Mouse (Mus musculus) telencephalon, adult 2 months (tissue): Measurements from ENCODE around the gene Olfr1393.

Experiments used
- DNase-seq: peaks from one replicate; pipeline ENCODE4 v3.0.0-alpha.2; 2011; ENCODE audit warnings: low read depth, low spot score

Gene Olfr1393

DNA sequence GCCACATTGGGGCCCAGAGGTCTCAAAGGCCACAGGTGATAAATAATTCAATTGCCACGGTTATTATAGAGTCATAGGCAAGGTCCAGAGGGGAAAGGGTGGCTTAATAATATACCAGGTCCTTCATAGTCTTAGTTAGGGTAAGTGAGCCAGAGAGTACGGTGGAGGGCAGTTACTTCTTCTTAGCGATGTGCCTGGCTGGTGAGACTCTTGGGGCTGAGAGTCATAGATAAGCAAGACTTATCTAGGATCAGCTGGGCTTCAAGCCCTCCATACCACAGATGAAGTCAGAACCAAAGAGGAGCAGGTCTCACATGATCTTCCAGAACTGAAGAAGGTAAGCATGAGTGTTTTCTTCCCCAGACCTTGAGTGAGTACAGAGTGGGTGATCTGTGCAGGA, at the start of gene Olfr1393:
Gene Olfr1393 (plus strand): TSS at position 83 of the 400 bp plus-strand sequence.
- no peak for DNase-seq

DNA sequence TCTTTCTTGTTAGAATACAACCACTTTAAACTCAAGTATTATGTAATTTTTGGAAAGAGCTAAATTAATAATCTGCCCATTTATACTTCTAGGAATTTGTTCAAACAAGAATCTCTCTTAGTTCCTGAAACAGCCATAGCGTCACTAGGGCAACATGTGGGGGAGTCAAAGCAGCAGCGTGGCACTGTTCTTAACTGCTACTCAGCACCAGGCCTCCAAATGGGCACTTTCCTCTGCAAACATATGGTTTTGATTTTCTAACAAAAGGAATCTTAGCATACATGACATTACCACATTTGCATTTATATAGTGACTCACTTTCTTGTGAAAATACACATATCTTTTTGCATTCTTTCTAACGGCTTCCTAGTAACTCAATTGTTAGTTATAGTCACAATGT, 45.3 kb upstream of the Olfr1393 start:
- DNase-seq: peak; percentile 70

DNA sequence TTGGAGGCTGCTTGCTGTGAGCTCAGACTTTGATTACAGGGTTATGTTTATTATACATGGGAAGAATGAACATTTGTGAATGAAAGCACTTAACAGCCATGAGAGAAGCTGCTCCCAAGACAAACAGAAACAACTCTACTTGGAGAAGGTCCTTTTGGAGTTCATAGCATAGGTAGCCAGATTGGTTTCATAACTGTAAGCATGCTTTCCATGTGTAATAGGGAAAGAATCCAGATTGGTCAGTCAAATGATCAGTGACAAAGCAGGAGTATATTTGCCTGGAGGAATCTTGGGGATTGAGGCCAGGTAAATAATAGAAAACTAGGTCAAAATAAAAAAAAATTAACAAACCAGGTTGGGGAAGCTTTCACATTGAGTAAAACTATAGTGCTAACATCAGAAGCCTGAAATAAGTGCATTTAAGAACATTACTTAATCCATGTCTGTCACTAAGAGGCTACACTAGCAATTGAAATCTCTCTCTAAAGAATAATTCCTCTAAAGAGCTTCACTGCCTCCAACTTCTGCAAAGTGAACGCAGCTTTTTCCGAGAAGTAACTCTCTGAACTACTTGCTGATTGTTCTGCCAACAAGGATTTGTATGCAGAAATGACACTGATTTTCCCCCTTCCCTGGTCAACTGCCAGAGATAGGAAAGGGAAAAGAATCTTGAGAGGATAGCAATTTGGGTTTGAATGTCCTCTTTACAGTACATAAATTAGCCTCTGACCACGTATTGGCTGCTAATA, 42.5 kb upstream of the Olfr1393 start:
- DNase-seq: no peak

DNA sequence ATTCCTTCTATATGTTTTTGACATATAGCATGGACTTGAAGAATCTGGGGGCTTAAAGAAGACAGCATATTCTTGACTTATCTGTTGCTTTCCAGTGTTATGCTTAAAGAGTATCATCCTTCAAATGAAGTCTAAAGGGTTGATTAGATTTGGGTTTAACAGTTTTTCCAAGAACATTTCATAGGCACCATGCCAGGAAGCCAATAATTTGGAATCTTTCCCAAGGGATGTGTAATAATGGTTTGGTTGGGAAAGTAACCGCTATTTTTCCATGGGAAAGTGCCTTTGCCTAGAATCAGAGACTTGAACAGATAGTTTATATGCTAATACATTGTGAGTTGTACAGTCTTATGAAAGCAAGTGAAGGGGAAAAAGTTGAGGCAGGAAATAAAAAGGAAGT, 41.2 kb upstream of the Olfr1393 start:
- no peak for DNase-seq

DNA sequence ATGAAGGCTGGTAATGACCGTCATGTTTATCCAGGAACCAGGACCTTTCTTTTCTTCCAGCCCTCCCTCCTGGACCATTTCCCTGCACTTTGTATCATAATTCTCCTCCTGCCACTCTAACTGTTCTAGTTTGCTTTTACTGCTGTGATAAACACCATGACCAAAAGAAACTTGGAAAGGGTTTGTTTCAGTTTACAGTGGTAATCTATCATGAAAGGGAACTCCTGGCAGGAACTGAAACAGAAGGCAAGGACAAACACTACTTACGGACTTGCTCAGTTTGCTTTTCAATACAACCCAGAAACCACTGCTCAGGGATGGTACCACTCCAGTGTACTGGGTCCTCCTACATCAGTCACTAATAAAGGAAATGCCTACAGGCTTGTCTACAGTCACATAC, 40.6 kb upstream of the Olfr1393 start:
- DNase-seq: no peak

DNA sequence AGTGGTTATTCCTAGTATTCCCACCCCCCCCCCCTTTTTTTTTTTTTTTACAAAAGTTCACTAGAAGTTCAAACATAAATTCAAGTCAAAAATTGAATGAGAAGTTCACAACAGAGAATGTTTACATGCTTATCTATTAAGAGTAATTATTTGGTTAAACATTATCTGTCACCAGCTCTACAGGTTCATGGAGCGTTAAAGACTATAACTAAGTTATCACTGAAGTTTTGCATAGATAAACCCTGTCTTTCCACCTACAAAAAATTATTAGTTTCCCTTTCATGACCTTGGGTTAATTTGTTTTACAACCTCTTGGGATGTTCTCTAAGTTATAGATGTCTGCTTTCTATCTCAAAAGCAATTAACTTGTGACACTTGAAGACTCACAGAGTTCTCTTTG, 37.8 kb upstream of the Olfr1393 start:
- DNase-seq: no peak

DNA sequence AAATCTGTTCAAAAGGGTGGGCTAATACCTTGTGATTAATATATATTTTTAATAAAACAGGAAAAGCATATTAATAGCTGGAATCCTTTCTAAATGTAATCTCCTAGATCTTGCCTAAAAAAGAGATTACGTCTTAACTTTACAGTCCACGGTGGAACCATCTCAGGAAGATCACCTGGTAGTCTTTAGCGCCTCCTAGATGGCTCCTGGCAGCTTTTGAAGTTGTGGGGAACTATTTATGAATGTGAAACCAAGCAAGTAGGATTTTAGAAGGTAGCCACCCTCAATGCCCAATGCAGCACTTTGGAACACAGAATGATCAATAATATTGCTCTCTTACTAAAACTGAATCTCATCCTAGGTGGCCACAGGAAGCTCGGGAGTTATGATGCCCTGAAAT, 37.2 kb upstream of the Olfr1393 start:
- no peak for DNase-seq

DNA sequence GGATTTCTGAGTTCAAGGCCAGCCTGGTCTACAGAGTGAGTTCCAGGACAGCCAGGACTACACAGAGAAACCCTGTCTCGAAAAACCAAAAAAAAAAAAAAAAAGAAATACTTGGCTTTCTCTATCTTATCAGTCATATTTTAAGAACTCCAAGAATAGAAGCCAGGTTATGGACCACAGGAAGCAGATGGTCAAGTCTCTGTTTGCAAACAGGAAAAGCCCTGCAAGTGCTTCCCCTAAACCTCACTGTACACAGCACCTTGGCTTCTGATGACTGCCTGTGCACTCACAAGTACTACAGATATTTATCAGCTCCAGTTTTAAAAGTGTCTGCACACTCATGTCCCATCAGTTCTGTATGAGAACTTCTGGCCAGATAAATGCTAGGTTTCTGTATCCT, 36.6 kb upstream of the Olfr1393 start:
- no peak for DNase-seq

DNA sequence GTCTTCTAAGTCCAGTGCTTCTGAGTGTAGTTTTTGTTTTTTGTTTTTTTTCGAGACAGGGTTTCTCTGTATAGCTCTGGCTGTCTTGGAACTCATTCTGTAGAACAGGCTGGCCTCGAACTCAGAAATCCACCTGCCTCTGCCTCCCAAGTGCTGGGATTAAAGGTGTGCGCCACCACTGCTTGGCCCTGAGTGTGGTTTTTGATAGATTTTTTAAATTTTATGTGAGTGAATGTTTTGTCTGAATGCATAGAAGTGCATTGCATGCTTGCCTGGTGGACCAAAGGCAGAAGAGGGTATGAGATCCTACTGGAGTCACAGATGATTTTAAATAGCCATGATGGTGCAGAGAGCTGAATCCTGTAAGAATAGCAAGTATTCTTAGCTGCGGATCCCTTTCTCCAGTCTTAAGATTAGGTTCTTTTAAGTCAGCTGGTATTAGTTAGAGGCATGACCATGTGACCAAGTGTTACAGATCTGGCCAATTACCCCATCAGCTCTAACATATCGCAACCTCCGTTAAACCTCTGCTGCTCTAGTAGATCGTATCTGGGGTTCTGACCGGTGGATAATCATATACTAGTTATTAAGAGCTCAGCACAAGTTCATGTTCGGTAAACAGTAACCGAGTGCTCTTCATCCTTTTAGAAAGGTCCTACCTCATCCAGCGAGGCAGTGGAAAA, 35.0 kb upstream of the Olfr1393 start:
- DNase-seq: no peak

DNA sequence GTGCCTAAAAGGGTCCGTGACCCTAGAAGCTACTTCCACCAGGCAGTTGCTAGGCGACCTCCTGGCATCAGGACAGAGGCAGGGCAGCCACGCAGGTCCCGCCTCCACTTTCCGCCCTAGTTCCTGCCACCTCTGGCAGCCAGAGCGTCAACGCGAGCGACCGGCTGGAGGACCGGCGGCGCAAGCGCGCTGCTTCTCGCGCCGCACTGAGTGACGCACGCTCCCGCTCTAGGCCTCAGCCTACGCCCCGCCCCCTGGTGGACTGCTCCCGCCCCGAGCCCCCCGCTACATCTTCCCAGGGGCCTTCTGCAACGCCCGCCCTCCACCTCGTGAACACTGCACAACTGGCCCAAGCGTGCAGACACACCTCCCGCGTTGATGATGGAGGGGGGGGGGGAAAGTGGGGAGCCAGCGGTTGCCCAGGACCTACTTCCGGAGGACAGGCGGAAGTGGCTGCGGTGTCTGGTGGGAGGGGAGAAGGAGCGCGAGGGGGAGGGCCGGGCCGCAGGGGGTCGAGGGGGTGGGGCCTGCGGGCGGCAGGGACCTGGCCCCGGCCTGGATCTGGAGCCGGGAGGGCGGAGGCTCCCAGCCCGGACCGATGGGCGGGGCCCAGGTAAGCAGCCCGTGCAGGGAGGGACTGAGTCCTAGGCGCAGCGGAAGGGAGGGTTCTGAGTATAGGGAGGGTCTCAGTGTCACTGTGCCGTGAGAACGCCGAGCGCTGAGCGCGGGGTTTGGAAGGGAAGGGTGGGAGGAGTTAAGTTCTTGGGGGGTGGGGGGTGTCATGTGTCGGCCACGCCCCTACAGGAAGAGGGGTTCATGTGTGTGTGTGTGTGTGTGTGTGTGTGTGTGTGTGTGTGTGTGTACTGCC, 34.1 kb upstream of the Olfr1393 start, which contains the start of gene Mgat1:
Gene Mgat1 (plus strand): TSS at position 465 of the 868 bp plus-strand sequence.
- peak; percentile 91 for DNase-seq

DNA sequence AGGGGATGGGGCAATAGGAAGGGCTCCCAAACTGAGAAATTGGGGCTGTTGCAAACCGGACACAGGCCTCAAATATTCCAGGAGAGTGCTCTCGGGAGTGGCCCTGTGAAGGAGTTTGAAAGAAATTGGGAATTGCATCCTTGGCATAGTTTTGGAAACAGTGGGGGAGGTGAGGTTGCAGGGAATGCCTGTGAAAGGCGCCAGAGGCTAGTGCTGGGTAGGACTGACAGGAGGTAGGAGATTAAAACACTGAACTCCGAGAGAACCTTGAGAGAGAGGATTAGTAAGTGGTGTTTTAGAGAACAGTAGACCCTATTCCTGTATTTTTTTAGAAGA, 33.5 kb upstream of the Olfr1393 start:
- DNase-seq: no peak

DNA sequence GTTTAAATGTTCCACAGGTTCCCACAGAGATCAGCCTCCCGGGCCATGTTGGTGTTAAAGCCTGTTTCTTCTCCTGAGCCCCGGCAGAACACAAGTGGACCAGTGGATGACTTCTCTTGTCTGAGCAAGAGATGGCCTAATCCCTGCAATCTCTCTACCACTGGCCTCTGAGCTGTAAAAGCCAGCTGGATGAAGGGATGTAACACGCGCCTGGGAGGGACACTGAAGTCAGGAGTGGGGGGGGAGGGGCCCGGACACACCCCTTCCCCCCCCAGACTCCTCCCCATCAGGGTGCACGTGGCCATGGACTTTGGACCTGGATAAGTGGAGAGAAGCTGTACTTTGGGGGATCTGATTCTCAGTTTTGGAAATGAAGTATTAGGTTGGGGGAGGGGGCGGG, 32.9 kb upstream of the Olfr1393 start:
- no peak for DNase-seq

DNA sequence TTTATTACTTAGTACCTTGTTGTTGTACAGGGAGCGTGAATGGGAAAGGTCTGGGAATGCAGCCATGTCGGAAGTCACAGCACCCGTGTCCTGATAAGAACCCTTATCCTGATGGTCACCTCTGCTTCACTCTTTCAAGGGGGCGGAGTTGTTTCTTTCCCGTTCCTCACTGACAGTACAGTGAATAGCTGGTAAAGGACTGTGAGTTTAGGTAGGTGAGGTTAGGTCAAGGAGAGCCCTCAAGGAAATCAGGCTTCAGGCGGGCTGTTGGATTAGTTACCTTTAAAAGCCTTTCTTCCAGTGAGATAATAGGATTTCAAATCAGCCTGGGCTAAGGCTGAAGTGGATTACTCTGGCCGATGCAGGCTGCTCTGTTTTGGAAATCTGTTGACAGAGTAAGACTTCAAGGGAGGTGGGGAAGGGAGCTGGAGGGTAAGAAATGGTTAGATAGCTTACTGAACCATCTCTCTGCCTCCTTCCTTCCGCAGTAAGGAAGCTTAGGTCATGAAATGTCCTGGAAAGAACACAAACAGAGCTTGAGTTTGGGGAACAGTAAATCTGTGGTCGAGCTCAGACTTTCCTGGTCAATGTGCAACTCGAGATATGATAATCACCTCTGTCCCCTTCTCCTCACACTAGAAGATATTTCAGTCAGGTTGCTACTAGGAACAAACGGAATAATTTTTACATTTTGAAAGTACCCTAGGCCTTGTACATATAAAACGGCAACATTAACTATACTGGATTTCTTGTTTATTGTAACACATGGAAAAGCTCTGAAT, 32.3 kb upstream of the Olfr1393 start:
- DNase-seq: no peak

DNA sequence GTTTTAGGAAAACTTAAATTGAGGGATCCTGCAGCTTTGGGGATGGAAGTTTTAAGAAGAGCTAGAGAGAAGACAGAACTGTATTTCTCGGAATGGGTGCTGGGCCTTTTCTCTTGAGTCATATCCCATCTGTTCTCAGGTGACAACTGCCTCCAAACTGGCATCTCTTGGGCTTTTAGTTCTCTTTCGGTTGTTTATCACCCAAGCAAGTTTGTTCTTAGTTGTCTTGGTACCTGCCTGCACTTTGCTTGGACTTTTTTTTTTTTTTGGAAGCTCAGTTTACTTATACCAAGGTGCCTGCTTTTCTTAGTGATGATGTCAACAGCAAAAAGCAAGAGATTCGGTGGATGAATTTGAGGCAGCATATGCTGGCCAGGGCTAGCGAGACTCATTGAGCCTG, 31.6 kb upstream of the Olfr1393 start:
- no peak for DNase-seq

DNA sequence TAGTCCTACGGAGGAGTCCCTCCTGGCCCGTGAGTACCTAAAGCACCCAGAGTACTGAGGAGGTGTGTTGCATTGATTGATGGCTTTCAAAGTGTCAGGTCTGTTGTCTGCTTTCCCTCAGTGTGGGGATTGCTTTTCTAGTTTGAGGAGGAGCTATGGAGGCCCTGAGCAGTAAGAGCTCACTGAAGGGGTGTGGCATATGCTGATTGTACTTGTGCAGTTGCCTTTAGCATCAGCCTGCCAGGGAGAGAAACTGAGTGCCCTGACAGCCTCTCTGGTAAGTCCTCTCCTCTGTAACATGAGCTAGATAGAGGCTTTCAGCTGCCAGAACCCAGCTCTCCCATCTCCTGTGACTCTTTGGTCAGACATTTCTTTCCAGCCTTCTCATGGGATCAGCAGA, 30.8 kb upstream of the Olfr1393 start:
- no peak for DNase-seq

DNA sequence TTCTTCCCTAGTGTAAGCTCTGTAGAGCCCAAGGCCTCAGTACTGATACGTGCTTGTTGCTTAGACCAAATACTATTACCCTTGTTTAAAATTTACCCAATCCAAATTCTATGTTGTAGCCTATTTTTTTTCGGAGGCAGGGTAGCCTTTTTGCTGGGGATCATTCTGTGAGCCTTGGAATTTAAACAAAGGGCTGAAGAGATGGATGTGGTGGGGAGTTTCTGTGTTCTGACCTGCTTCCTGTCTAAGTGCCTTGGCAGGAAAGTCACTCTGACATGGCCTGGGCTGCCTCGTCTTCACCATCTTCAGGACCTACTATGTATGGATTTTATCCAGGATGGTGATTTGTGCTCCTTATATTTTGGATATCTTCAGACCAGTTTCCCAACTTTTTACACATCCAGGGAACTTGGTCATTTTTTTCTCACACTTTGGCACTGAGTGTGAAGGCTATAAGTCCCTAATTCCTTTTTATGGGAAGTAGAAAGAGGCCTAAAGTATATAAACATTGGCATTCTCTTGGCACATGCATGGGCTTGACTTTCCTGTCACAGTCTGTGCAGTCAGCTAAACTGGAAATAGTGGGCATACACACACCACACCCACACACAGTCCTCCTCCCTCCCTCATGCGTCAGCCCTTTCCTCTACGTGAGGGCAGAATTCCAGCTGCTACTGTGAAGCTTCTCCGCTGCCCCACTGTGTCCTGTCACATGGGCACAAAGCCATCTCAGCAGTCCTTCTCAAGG, 29.7 kb upstream of the Olfr1393 start:
- no peak for DNase-seq

DNA sequence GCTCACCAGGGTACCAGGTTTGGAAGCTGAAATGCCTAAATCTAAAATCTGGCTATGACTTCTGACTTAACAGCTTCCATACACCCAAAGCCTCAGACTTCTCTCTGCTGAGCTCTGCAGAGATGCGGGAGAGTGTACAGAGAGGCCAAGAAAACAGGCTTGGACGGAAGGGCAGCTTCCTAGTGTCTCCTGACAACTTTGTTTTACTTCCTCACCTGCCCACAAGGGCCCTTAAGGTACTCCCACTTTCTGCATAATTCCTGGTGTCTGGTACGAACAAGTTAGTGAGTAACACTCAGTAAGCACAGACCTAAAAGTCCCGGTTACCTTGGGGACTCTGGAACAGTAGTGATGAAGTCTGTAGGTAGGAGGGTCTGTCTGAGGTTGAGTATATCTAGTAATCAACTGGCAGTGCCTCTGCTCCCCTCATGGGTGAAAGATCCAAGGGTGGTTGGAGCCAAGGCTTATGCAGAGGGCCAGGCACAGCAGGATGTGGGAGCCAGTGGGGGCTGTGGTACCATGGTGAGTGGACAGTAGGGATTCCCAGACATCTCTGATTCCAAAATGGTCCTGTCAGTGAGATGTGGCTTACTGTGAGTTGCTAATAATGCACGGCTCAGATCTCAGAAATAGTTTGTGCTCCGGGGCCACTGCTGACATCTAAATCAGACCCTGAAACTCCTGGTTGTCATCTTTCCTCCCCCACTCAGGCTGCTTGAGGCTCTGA, 29.0 kb upstream of the Olfr1393 start:
- DNase-seq: no peak

DNA sequence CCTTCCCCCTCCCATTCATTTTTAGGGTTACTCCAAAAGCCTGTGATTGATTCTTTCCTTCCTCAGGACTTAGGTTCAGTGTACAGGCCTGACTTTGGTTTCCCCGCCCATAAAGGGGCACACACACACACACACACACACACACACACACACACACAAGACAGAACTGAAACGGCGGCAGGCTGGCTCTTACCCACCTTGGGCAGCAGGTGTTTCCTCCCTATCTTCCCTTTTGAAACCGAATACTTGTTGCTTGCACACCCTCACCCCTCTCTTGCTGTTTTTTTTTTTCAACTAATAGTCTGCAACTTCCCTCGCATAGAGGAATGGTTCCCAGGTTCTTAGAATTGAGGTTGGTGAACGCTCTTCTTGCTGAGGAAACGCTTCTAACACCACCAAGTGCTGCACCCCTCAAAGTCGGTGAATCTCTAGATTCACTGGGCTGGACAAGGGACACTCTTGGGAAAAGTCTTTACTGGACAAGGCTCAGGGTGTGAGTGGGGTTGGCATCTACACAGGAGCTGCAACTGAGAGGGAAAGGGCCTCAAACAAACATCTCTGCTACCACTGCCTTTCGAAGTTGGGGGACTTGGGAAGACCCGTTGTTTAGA, 28.2 kb upstream of the Olfr1393 start:
- no peak for DNase-seq

DNA sequence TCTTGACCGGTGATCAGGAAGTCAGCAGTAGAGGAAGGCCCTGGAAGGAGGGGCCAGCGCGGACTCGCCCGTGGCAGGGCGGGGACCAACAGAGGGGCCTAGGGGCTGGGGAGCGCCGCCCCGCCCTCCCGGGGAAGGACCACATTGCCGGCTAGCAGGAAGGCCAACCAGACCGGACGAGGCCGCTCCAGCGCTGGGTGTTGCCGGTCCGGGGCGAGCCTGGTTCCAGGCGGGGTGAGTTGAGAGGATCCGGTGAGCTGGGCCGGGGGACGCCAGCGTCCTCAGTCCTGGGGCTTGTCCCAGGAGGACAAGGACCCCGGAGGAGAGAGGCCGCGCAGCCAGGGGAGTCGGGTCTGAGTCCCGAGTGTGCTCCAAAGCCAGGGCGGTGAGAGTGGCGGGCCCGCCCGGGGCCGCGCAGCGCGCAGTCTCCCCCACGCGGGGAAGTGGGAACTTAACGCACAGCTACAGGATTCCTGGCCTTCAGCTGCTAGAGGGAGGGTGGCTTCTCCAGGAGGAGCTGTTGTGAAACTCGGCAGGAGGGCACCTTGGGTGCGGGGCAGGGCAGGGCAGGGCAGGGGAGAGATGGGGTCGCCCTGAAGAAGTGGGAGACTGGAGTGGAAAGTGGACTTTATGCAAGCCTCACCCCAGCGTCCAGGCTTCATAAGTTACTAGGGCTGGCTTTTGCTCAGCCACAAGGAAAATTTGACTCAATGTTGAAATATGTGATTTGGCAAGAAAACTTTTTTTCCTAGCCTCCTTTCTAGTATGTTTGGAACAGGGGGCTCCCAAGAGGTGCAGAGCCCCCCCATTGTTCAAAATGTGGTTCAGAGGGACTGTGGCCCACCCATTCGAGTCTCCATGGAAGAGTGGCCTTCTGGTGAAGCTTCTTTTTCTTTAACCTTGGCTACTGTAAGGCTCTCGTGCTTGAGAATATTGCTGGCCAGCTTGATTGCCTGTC, 27.4 kb upstream of the Olfr1393 start:
- DNase-seq: no peak
